ENCODE assay signal across 12 mouse cellular contexts in the genomic region with DNA sequence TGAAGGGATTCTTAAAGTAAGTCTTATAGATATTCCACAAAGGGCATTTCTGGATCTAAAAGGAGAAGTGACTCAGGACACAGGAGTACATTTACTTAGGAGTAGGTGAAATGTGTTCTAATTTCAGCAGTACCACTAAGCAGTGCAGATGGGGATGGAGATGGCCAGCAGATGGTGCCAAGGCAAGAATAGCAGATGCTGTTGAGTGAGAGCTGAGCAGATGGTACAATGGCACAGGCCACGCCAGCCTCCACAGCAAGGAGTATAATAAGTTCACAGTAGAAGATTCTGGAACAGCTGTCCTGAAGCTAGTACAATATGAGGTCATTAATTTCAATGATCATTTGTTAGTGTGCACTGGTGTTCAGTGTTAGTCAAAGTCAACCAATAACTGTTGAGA. TPM values are rescaled to one million over a fixed set of nuclear protein-coding genes. Genes with fewer than 3 reads are reported as not detected.
DNase-seq lines count a peak whose midpoint lies in the region; ATAC-seq and TF ChIP-seq lines count a peak whose summit lies in the region.
"Had no signal": no experiment of that assay in that cellular context is flagged by ENCODE, and none has a peak within 500 bp of the region (broad histone marks: within the 10 kb centered on the region; RNA-seq: fewer than 3 reads in every experiment).

No protein-coding gene starts in this region.

- no peak overlapping the region for H3K9ac ChIP-seq in hindbrain, embryonic 11.5 days (ENCODE audit: low read depth, low read length)
- H3K9ac ChIP-seq: liver, embryonic 12.5 days; stomach, embryonic 15.5 days had no signal

- TF ChIP-seq POLR2A in lung, adult 2 months (IDR thresholded peaks at IDR 0.05; ENCODE audit: borderline replicate concordance, extremely low read depth, low read depth, low read length), result no peak

- WGBS in hindbrain, embryonic 11.5 days, result 53% methylated on average over 1 of the region's 1 CpGs
- 67% methylated on average over 1 of the region's 1 CpGs for WGBS in hindbrain, embryonic 10.5 days
- 67% methylated on average over 1 of the region's 1 CpGs for WGBS in lung, adult 2 months

- H3K4me3 ChIP-seq in hindbrain, embryonic 11.5 days (ENCODE audit: low read depth, low read length), result no peak overlapping the region
- no peak overlapping the region for H3K4me3 ChIP-seq in hindbrain, embryonic 10.5 days
- no peak overlapping the region for H3K4me3 ChIP-seq in lung, adult 2 months (replicated peaks; ENCODE audit: extremely low read depth, low read depth, low read length)
- H3K4me3 ChIP-seq: liver, embryonic 12.5 days; stomach, embryonic 15.5 days had no signal

- ATAC-seq in hindbrain, embryonic 11.5 days (ENCODE audit: low FRiP score), result peak; percentile 71; the same call in 1 of the 2 replicates
- peak; percentile 99 for ATAC-seq in frontal cortex, adult (ENCODE audit: low TSS enrichment)
- ATAC-seq: liver, embryonic 12.5 days; Patski had no signal

- H3K27ac ChIP-seq in hindbrain, embryonic 11.5 days (ENCODE audit: low read depth, low read length), result no peak overlapping the region
- no peak overlapping the region for H3K27ac ChIP-seq in hindbrain, embryonic 10.5 days
- H3K27ac ChIP-seq: liver, embryonic 12.5 days; stomach, embryonic 15.5 days had no signal

- no peaks in the 10 kb centered on the region for H3K36me3 ChIP-seq in hindbrain, embryonic 11.5 days (ENCODE audit: control insufficient read depth, insufficient read depth, low read length)
- no peaks in the 10 kb centered on the region for H3K36me3 ChIP-seq in hindbrain, embryonic 10.5 days
- H3K36me3 ChIP-seq: liver, embryonic 12.5 days; stomach, embryonic 15.5 days had no signal

- H3K9me3 ChIP-seq in hindbrain, embryonic 11.5 days (ENCODE audit: control insufficient read depth, low read length), result no peaks in the 10 kb centered on the region
- H3K9me3 ChIP-seq in hindbrain, embryonic 10.5 days, result 0 out of 2 replicates have a peak, but pooled peaks cover 7% of the 10 kb centered on the region
- H3K9me3 ChIP-seq: liver, embryonic 12.5 days; stomach, embryonic 15.5 days had no signal

- TF ChIP-seq CTCF in lung, adult 2 months (IDR thresholded peaks at IDR 0.05; ENCODE audit: insufficient read depth, low read length), result no peak

- H3K4me2 ChIP-seq in hindbrain, embryonic 11.5 days (replicated peaks; ENCODE audit: low read depth, low read length), result no peak overlapping the region
- H3K4me2 ChIP-seq: liver, embryonic 12.5 days; stomach, embryonic 15.5 days had no signal

- H3K27me3 ChIP-seq in hindbrain, embryonic 11.5 days (ENCODE audit: control insufficient read depth, insufficient read depth, low read length), result no peaks in the 10 kb centered on the region
- no peaks in the 10 kb centered on the region for H3K27me3 ChIP-seq in hindbrain, embryonic 10.5 days (ENCODE audit: insufficient read depth, poor library complexity, severe bottlenecking)
- H3K27me3 ChIP-seq: liver, embryonic 12.5 days; Patski; stomach, embryonic 15.5 days had no signal

- DNase-seq in hindbrain, embryonic 11.5 days (ENCODE audit: low spot score), result peak; percentile 10
- no peak for DNase-seq in hindbrain, embryonic 10.5 days (ENCODE audit: low spot score)
- DNase-seq in layer of hippocampus, postnatal 10 days (ENCODE audit: low spot score in 2 of 2), result peak; percentile 24 to 42
- DNase-seq in right cerebral cortex, adult 2 months (ENCODE audit: low spot score in 2 of 2), result peak; percentile 70 to 81
- no peak for DNase-seq in lung, postnatal 25 days (ENCODE audit: low spot score)
- DNase-seq in ovary, postnatal 14 days (ENCODE audit: low spot score), result no peak
- DNase-seq in lung, adult 2 months, result no peak

- H3K4me1 ChIP-seq in hindbrain, embryonic 11.5 days (replicated peaks; ENCODE audit: control insufficient read depth, insufficient read depth, low read length), result no peaks in the 10 kb centered on the region
- H3K4me1 ChIP-seq in hindbrain, embryonic 10.5 days (replicated peaks), result no peaks in the 10 kb centered on the region
- H3K4me1 ChIP-seq in lung, adult 2 months (ENCODE audit: control insufficient read depth, insufficient read depth, low read length), result no peaks in the 10 kb centered on the region
- H3K4me1 ChIP-seq: liver, embryonic 12.5 days; stomach, embryonic 15.5 days had no signal

RNA-seq across cellular contexts. Expression of gene Crisp4, which starts 22.6 kb away (rescaled TPM):
- not detected in 2 replicates for polyA plus RNA-seq in hindbrain, embryonic 11.5 days (2014; fragmentation: Nextera tagmentation; extraction: Ambion mirVana)
- polyA plus RNA-seq in hindbrain, embryonic 10.5 days (2016; fragmentation: Nextera tagmentation; extraction: Ambion mirVana), result not detected in 2 replicates
- not detected for total RNA-seq in layer of hippocampus, postnatal 10 days (2021)
- not detected in 2 replicates for polyA plus RNA-seq in lung, adult 2 months (2012; rRNA removed)
- total RNA-seq: gastrocnemius, adult 8-10 months had no signal
- polyA plus RNA-seq: liver, embryonic 12.5 days; Patski; stomach, embryonic 15.5 days had no signal

Comparison
In these comparisons a context has a peak if more than half of its experiments do, and no peak if none do; other contexts are left out.
1. DNase-seq: peak in hindbrain, embryonic 11.5 days (single experiment), layer of hippocampus, postnatal 10 days (2 of 2) and right cerebral cortex, adult 2 months (2 of 2); none in hindbrain, embryonic 10.5 days (single experiment), lung, postnatal 25 days (single experiment), ovary, postnatal 14 days (single experiment) and lung, adult 2 months (single experiment).